Mouse (Mus musculus) stomach, embryonic 15.5 days (tissue): ENCODE data around the gene Ccdc142. TPM values are rescaled to one million over a fixed set of nuclear protein-coding genes. Genes with fewer than 3 reads are reported as not detected.

ENCODE experiments used
- ATAC-seq: fragments of 200-750 bp; cut with Nextera tagmentation; 2 replicates; pipeline ENCODE4 v1.8.0; 2017; ENCODE audit warnings: low read depth, moderate number of reproducible peaks, moderate TSS enrichment; ENCODE audit not compliant: insufficient read depth, low FRiP score
- H3K27ac ChIP-seq: fragments of 300-500 bp; sonication (generic); 2 replicates; pipeline ENCODE4 v1.5.1; 2015; ENCODE audit warnings: mild to moderate bottlenecking, inconsistent platforms
- H3K27me3 ChIP-seq: fragments of 300-500 bp; sonication (generic); replicated peaks from 2 replicates; pipeline ENCODE4 v1.6.1; 2015; ENCODE audit warnings: inconsistent platforms
- H3K36me3 ChIP-seq: fragments of 300-500 bp; sonication (generic); 2 replicates; pipeline ENCODE4 v1.6.1; 2015; ENCODE audit warnings: inconsistent platforms
- H3K4me1 ChIP-seq: fragments of 300-500 bp; sonication (generic); 2 replicates; pipeline ENCODE4 v1.6.1; 2015; ENCODE audit warnings: inconsistent platforms
- H3K4me2 ChIP-seq: fragments of 300-500 bp; sonication (generic); 2 replicates; pipeline ENCODE4 v1.6.1; 2015; ENCODE audit warnings: mild to moderate bottlenecking, inconsistent platforms
- H3K4me3 ChIP-seq: fragments of 300-500 bp; sonication (generic); replicated peaks from 2 replicates; pipeline ENCODE4 v1.5.1; 2015; ENCODE audit warnings: inconsistent platforms
- H3K9ac ChIP-seq: fragments of 300-500 bp; sonication (generic); 2 replicates; pipeline ENCODE4 v1.6.1; 2015; ENCODE audit warnings: inconsistent platforms
- H3K9me3 ChIP-seq: fragments of 300-500 bp; sonication (generic); 2 replicates; pipeline ENCODE4 v1.6.1; 2016; ENCODE audit warnings: inconsistent platforms
- WGBS: fragments of 180-500 bp; shearing (Covaris S2); methylation state at CpG from one replicate; pipeline ENCODE4 v1.1.7; 2015; 5-methylcytosine and 5-hydroxymethylcytosine counted together
- polyA plus RNA-seq: library from polyadenylated mRNA; unstranded; fragments of >200 nt; fragmentation: Nextera tagmentation; extraction: Ambion mirVana; gene quantifications from 2 replicates; pipeline ENCODE4 v1.2.1, GENCODE M21; 2015

The Ccdc142 gene
- polyA plus RNA-seq, 1 experiment from 2014 or later = 3.6 TPM

DNA sequence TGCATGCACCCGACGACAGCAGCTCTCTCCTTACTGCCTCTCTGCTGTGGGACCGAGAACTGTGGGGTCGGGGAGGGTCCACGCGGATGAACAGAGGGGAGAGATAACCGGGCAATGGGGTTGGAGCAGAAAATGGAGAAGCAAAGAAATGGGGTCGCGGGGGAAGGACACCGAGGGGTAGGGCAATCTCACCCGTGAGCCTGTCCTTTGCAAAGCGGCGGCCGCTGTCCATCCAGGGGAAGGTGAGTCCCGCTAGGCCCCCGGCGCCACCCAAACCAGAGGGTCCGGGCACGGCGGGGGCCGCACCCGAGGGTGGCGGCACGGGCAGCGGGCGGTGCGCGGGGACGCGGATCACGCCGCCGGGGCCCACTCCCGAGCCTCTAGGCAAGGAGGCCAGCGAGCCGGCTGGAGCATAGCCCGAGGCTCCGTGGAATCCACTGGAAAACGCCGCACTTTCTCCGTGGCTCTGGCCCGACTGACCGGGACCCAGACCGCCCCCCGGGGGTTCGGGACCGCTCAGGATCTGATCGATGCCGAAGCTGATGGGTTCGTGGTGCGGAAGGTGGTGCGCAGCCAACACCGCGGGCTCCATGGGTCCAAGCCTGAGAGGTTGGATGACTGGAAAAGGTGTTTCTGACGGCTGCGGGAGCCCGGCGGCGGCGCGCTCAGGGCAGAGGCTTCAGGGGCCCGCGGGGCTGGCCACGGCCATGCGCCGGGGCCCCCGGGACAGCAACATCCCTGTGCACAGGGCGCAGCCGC, 31.7 kb upstream of the Ccdc142 start:
- Histone ChIP-seq H3K4me1 (peaks cover 28% of the 10 kb centered on the region), H3K9ac (no peak overlapping the region), H3K4me2 (peak overlapping the region; percentile 56), H3K36me3 (no peaks in the 10 kb centered on the region), H3K4me3 (peak overlapping the region; percentile 28), H3K27me3 (peaks cover 93% of the 10 kb centered on the region), H3K9me3 (no peaks in the 10 kb centered on the region), H3K27ac (no peak overlapping the region)
- no peak for ATAC-seq
- WGBS = 2% methylated on average over 69 of the region's 69 CpGs

DNA sequence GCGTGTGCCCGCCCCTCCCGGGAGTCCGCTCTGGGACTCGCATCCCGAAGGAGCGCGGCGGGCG, 31.3 kb upstream of the Ccdc142 start, which contains the start of gene Tlx2:
Gene Tlx2, minus strand, starts transcription at position 47 of the 64 bp plus-strand sequence.
- H3K9ac ChIP-seq = no peak within 1 kb of the TSS
- no peaks in the 10 kb centered on the region for H3K9me3 ChIP-seq
- ATAC-seq = no peak
- H3K4me3 ChIP-seq = peak within 1 kb of the TSS; percentile 28
- no peaks in the 10 kb centered on the region for H3K36me3 ChIP-seq
- H3K4me2 ChIP-seq = peak within 1 kb of the TSS; percentile 56
- H3K27ac ChIP-seq = no peak within 1 kb of the TSS
- peaks cover 28% of the 10 kb centered on the region for H3K4me1 ChIP-seq
- peaks cover 92% of the 10 kb centered on the region for H3K27me3 ChIP-seq
- WGBS = under 1% methylated on average over 10 of the region's 10 CpGs

DNA sequence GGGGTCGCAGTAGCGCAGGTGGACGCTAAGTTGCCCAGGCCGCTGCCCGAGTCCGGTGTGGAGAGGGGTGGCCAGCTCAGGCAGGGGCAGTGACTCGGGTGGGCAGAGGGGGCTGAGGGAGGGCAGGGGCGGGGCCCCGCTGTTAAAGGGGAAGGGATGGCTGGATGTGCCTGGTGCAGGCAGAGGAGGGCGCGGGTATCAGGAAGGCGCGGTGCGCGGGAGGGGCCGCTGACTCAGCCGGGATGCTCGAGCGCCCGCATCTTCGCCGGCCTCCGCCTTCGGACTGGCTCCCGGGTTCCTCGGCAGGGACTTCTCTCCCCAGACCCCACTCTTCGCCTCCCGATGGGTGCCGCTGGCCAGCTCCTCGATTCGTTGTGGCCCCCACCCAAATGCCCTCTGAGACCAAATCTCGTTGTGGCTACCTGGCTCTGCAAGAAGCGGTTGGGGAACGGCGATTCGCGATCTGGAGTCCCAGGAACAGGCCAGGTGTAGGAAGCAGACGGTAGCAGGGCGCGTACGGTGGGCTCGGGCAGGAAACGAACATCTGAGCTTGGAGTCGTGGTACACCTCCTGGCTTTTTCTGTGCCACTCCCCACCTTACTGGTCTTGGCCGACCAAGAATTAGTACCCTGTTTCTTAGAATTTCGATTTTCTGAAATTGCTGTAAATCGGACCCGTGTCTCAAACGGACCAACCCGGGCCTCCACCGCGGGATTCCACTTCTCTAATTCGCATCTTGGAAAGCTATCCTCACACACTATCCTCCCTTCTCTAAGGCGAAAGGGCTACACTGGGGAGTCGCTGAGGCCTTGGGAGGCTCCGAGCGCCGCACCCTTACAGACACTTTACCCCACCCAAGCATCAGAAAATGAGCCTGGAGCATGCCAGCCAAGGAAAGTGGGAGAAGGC, 30.8 kb upstream of the Ccdc142 start:
- peaks cover 28% of the 10 kb centered on the region for H3K4me1 ChIP-seq
- no peak overlapping the region for H3K27ac ChIP-seq
- no peaks in the 10 kb centered on the region for H3K36me3 ChIP-seq
- ATAC-seq = no peak
- under 1% methylated on average over 52 of the region's 58 CpGs for WGBS
- H3K4me2 ChIP-seq = peak overlapping the region; percentile 37
- H3K9me3 ChIP-seq = no peaks in the 10 kb centered on the region
- H3K9ac ChIP-seq = no peak overlapping the region
- H3K4me3 ChIP-seq = peak overlapping the region; percentile 28
- H3K27me3 ChIP-seq = peaks cover 93% of the 10 kb centered on the region

GRCm38 (mm10) chr6:83071220-83071619, 30.2 kb upstream of the Ccdc142 start:
- H3K9me3 ChIP-seq = no peaks in the 10 kb centered on the region
- H3K27me3 ChIP-seq = peaks cover 91% of the 10 kb centered on the region
- WGBS = 2% methylated on average over 24 of the region's 24 CpGs
- H3K4me2 ChIP-seq = peak overlapping the region; percentile 16; the same call in 1 of the 2 replicates
- peak overlapping the region; percentile 28 for H3K4me3 ChIP-seq
- H3K4me1 ChIP-seq = peaks cover 28% of the 10 kb centered on the region
- no peak overlapping the region for H3K9ac ChIP-seq
- no peaks in the 10 kb centered on the region for H3K36me3 ChIP-seq
- ATAC-seq = no peak
- no peak overlapping the region for H3K27ac ChIP-seq

DNA sequence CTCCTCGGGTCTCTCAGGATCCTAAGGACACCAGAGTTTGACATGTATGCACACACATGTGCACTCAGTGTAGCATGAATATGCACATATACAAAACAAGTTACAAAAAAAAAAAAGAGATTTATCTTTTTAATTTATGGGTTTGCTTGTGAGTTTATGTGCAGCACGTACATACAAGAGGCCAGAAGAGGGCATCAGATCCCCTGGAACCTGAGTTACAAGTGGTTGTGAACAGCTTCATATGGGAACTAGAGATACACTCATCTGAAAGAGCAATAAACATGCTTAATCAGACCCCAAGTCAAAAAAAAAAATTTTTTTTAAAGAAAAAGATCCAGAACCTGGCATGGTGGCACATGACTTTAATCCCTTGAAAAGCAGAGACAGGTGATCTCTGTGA, 26.4 kb upstream of the Ccdc142 start:
- Histone ChIP-seq H3K36me3 (no peaks in the 10 kb centered on the region), H3K9me3 (no peaks in the 10 kb centered on the region), H3K4me2 (no peak overlapping the region), H3K4me3 (no peak overlapping the region), H3K9ac (no peak overlapping the region), H3K27ac (no peak overlapping the region), H3K4me1 (peaks cover 19% of the 10 kb centered on the region), H3K27me3 (peaks cover 63% of the 10 kb centered on the region)
- WGBS = 12% methylated on average over 2 of the region's 2 CpGs
- no peak for ATAC-seq

GRCm38 (mm10) chr6:83077630-83078323, 23.6 kb upstream of the Ccdc142 start, which contains the start of gene Pcgf1:
Pcgf1 (plus strand) TSS chr6:83077869.
- under 1% methylated on average over 54 of the region's 54 CpGs for WGBS
- peaks cover 8% of the 10 kb centered on the region; the same call in 1 of the 2 replicates for H3K4me1 ChIP-seq
- peaks cover 41% of the 10 kb centered on the region for H3K27me3 ChIP-seq
- peak; percentile 42 for ATAC-seq
- H3K36me3 ChIP-seq = no peaks in the 10 kb centered on the region
- peak within 1 kb of the TSS; percentile 66 for H3K4me3 ChIP-seq
- no peaks in the 10 kb centered on the region for H3K9me3 ChIP-seq
- H3K4me2 ChIP-seq = peak within 1 kb of the TSS; percentile 98
- H3K9ac ChIP-seq = peak within 1 kb of the TSS; percentile 68
- peak within 1 kb of the TSS; percentile 87 for H3K27ac ChIP-seq

DNA sequence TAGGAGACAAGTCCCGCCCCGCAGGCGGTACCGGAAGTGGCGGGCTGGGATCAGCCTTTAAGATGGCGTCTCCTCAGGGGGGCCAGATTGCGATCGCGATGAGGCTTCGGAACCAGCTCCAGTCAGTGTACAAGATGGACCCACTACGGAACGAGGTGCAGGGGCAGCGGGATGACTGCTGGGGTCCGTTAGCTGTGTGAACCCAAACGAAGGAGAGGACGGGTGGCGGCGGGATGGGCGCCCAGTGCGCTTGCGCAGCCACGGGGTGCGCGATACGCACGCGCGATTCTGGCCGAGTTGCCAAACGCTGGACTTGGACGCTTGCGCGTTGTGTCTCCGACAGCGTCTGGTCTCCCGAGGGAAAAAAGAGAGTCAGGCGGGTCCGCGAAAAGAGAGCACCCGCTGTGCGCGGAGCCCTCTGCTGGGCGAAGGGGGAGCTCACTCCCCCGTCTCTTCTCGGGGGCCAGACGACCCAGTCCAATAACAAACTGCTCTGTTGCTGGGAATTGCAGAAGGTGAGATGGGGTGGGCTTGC, 23.0 kb upstream of the Ccdc142 start:
- H3K4me1 ChIP-seq = peaks cover 8% of the 10 kb centered on the region; the same call in 1 of the 2 replicates
- H3K9ac ChIP-seq = peak overlapping the region; percentile 53
- peak overlapping the region; percentile 66 for H3K4me3 ChIP-seq
- H3K4me2 ChIP-seq = peak overlapping the region; percentile 98
- peak; percentile 92 for ATAC-seq
- H3K27ac ChIP-seq = peak overlapping the region; percentile 87
- no peaks in the 10 kb centered on the region for H3K36me3 ChIP-seq
- H3K27me3 ChIP-seq = peaks cover 43% of the 10 kb centered on the region
- no peaks in the 10 kb centered on the region for H3K9me3 ChIP-seq
- under 1% methylated on average over 46 of the region's 46 CpGs for WGBS

DNA sequence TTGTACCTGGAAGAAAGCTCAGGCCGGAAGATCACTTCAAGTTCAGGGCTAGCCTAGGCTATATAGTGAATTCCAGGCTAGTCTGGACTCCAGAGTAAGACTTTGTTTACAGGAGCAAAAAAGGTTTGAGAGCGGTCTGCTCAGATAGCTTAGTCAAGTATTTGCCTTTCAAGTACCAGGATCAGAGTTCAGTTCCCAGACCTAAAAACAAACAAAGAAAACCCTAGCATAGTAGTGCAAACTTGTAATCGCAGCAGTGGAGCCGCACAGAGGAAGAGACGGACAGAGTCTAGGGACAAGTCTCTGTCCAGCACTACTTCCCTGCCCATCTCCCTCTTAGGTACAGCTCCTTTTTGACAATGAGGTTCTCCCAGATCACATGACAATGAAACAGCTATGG, 21.2 kb upstream of the Ccdc142 start:
- ATAC-seq = no peak
- H3K27me3 ChIP-seq = peaks cover 46% of the 10 kb centered on the region

GRCm38 (mm10) chr6:83083497-83083896, 17.9 kb upstream of the Ccdc142 start:
- no peak overlapping the region for H3K27ac ChIP-seq
- no peak overlapping the region for H3K9ac ChIP-seq
- H3K36me3 ChIP-seq = no peaks in the 10 kb centered on the region
- no peak overlapping the region for H3K4me2 ChIP-seq
- ATAC-seq = no peak
- no peak overlapping the region for H3K4me3 ChIP-seq
- WGBS = 21% methylated on average over 5 of the region's 5 CpGs
- peaks cover 59% of the 10 kb centered on the region for H3K27me3 ChIP-seq
- H3K4me1 ChIP-seq = peaks cover 20% of the 10 kb centered on the region
- H3K9me3 ChIP-seq = no peaks in the 10 kb centered on the region

More for the DNA sequence above, 21.2 kb upstream of the Ccdc142 start:
- Histone ChIP-seq H3K9ac (no peak overlapping the region), H3K4me3 (no peak overlapping the region), H3K27ac (no peak overlapping the region), H3K4me1 (peaks cover 8% of the 10 kb centered on the region; the same call in 1 of the 2 replicates), H3K36me3 (no peaks in the 10 kb centered on the region), H3K9me3 (no peaks in the 10 kb centered on the region), H3K4me2 (no peak overlapping the region)
- 92% methylated on average over 5 of the region's 5 CpGs for WGBS

DNA sequence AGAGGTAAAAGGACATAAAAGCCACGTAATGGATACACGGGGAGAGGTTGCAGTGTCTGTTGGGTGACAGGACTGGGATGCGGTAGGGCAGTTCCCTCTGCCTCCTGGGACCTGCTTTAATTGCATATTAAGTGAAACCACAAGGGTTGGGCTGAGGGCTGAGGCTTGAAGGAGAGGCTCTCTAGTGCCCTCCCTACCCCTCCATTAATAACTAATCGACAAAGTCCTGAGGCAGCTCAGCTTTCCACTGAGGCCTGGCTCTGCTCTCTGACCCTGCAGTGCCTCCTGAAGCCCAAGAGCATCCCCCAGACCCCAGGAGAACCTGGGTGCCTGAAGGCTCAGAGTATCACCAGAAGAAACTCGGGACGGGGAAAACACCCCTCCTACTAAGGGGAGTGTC, 16.9 kb upstream of the Ccdc142 start:
- H3K9me3 ChIP-seq = no peaks in the 10 kb centered on the region
- no peak for ATAC-seq
- H3K9ac ChIP-seq = no peak overlapping the region
- no peak overlapping the region for H3K27ac ChIP-seq
- H3K4me3 ChIP-seq = no peak overlapping the region
- H3K27me3 ChIP-seq = peaks cover 67% of the 10 kb centered on the region
- no peak overlapping the region for H3K4me2 ChIP-seq
- WGBS = 12% methylated on average over 6 of the region's 6 CpGs
- peaks cover 14% of the 10 kb centered on the region for H3K4me1 ChIP-seq
- H3K36me3 ChIP-seq = no peaks in the 10 kb centered on the region

DNA sequence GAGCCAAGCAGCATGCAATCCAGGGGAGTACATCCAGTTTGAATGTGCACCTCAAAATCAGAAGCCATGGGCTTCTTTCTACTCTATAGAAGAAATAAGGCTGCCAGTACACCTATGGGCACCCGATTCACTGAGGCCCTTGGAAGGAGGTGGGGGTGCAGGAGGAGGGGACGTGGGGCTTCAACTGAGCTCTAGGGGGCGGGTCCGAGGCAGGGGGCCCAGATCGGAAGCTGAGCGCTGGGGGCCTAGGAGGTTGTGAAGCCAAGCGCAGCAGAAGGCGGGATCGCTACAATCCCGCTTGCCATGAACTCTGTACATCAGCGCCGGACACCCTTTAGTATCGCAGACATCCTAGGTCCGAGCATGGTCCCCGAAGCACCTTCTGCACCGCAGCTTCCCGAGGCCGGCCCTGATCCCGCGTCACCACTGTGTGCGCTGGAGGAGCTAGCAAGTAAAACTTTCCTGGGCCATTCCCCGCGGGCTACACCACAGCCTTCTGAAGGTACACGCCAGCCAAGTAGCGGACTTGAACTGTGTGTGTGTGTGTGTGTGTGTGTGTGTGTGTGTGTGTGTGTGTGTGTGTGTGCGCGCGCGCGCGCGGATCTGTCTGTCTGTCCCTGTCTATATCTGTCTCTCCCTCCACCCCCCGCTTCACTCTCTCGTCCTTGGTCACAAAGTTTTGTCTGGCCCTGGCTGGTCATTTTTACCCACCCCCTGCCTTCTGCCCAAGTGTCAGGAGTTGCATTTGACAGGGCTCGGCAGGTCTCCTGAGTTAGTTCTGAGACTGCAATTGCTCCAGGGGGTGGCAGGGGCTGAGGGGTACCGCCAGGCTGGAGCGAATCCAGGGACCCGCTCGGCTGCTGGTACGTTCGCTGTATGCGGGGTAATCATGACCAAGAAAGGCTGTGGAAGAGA, 15.0 kb upstream of the Ccdc142 start, which contains the start of gene Lbx2:
Gene Lbx2, plus strand, starts transcription at position 247 of the 915 bp plus-strand sequence.
- no peak within 1 kb of the TSS for H3K27ac ChIP-seq
- H3K4me1 ChIP-seq = peaks cover 14% of the 10 kb centered on the region
- ATAC-seq = no peak
- WGBS = 6% methylated on average over 41 of the region's 42 CpGs
- no peaks in the 10 kb centered on the region for H3K9me3 ChIP-seq
- peaks cover 79% of the 10 kb centered on the region for H3K27me3 ChIP-seq
- H3K4me3 ChIP-seq = peak within 1 kb of the TSS; percentile 25
- peak within 1 kb of the TSS; percentile 48 for H3K4me2 ChIP-seq
- H3K9ac ChIP-seq = no peak within 1 kb of the TSS
- no peaks in the 10 kb centered on the region for H3K36me3 ChIP-seq
